Mouse (Mus musculus): ENCODE data around the gene Rpl24.

Rpl24 gene

GRCm38 (mm10) chr16:55971735-55972615, 5.9 kb downstream of the Rpl24 start:
- DNase-seq: no peak

GRCm38 (mm10) chr16:55972626-55973201, 6.6 kb downstream of the Rpl24 start:
- no peak for DNase-seq

- DNase-seq: peak; percentile 99
Measured at GRCm38 (mm10) chr16:55973431-55974255, 7.6 kb downstream of the Rpl24 start, which contains the start of gene Zbtb11. Zbtb11 (plus strand) TSS chr16:55973883.

- DNase-seq: peak; percentile 92
Measured at GRCm38 (mm10) chr16:55974256-55974902, 8.3 kb downstream of the Rpl24 start.

GRCm38 (mm10) chr16:55974903-55975285, 8.8 kb downstream of the Rpl24 start:
- DNase-seq: no peak

- DNase-seq: no peak
Measured at GRCm38 (mm10) chr16:55986001-55986400, 19.9 kb downstream of the Rpl24 start.

GRCm38 (mm10) chr16:55990311-55990710, 24.2 kb downstream of the Rpl24 start:
- DNase-seq: no peak

GRCm38 (mm10) chr16:55994235-55994634, 28.2 kb downstream of the Rpl24 start:
- no peak for DNase-seq

- DNase-seq: no peak
Measured at GRCm38 (mm10) chr16:56006798-56007197, 40.7 kb downstream of the Rpl24 start.

GRCm38 (mm10) chr16:56008862-56009261, 42.8 kb downstream of the Rpl24 start:
- no peak for DNase-seq

- no peak for DNase-seq
Measured at GRCm38 (mm10) chr16:56012789-56013743, 47.0 kb downstream of the Rpl24 start.

- no peak for DNase-seq
Measured at GRCm38 (mm10) chr16:56014076-56014475, 48.0 kb downstream of the Rpl24 start.

GRCm38 (mm10) chr16:56019660-56020059, 53.6 kb downstream of the Rpl24 start:
- no peak for DNase-seq

Data from kidney, adult 18-20 months (tissue).